Mouse (Mus musculus): ENCODE data around the gene Zfyve28.

- TF ChIP-seq CTCF (IDR thresholded peaks at IDR 0.05; ENCODE audit: borderline replicate concordance, extremely low read depth, insufficient read depth, insufficient read length) (no peak), POLR2A (IDR thresholded peaks at IDR 0.05; ENCODE audit: borderline replicate concordance, extremely low read depth, insufficient read depth, insufficient read length, poor library complexity, severe bottlenecking) (no peak)
Observed at GRCm38 (mm10) chr5:34213659-34214058, 74.6 kb downstream of the Zfyve28 start.
